Mouse (Mus musculus) lung, embryonic 16.5 days (tissue): ENCODE measurements at regions not wholly inside any gene's neighbourhood (a gene's known extent, or its start where the extent isn't known, plus 50 kb on each side); places are given as distances from the start of the nearest gene placed in this dataset.
"Not testable (repeated sequence)": the region's sequence is repeated elsewhere in the genome, so short reads cannot be mapped to it uniquely, and the experiment has no call there.

ENCODE experiments used
- ATAC-seq: fragments of 200-750 bp; cut with Nextera tagmentation; 2 replicates; pipeline ENCODE4 v1.8.0; 2017; ENCODE audit warnings: low read depth, mild to moderate bottlenecking, moderate library complexity
- H3K27ac ChIP-seq: fragments of 300-500 bp; sonication (generic); 2 replicates; pipeline ENCODE4 v1.5.1; 2014; ENCODE audit warnings: mild to moderate bottlenecking, control low read depth, low read length
- H3K27me3 ChIP-seq: fragments of 300-500 bp; sonication (generic); 2 replicates; pipeline ENCODE4 v1.6.1; 2014; ENCODE audit warnings: low read depth, low read length, mixed read lengths; ENCODE audit not compliant: control insufficient read depth, insufficient read depth
- H3K36me3 ChIP-seq: fragments of 300-500 bp; sonication (generic); 2 replicates; pipeline ENCODE4 v1.6.1; 2014; ENCODE audit warnings: low read length; ENCODE audit not compliant: control insufficient read depth, insufficient read depth
- H3K4me1 ChIP-seq: fragments of 300-500 bp; sonication (generic); replicated peaks from 2 replicates; pipeline ENCODE4 v1.6.1; 2014; ENCODE audit warnings: low read length, mixed read lengths; ENCODE audit not compliant: control insufficient read depth, insufficient read depth
- H3K4me2 ChIP-seq: fragments of 300-500 bp; sonication (generic); 2 replicates; pipeline ENCODE4 v1.6.1; 2014; ENCODE audit warnings: low read depth, low read length, control low read depth
- H3K4me3 ChIP-seq: fragments of 300-500 bp; sonication (generic); 2 replicates; pipeline ENCODE4 v1.5.1; 2014; ENCODE audit warnings: mild to moderate bottlenecking, low read length, control low read depth
- H3K9ac ChIP-seq: fragments of 300-500 bp; sonication (generic); 2 replicates; pipeline ENCODE4 v1.6.1; 2014; ENCODE audit warnings: low read length, control low read depth
- H3K9me3 ChIP-seq: fragments of 300-500 bp; sonication (generic); 2 replicates; pipeline ENCODE4 v1.6.1; 2016; ENCODE audit warnings: low read length; ENCODE audit not compliant: control insufficient read depth
- WGBS: fragments of 180-500 bp; shearing (Covaris S2); extraction: QIAGEN DNeasy Blood & Tissue Kit; methylation state at CpG from one replicate; pipeline ENCODE4 v1.1.7; 2014; 5-methylcytosine and 5-hydroxymethylcytosine counted together

DNA sequence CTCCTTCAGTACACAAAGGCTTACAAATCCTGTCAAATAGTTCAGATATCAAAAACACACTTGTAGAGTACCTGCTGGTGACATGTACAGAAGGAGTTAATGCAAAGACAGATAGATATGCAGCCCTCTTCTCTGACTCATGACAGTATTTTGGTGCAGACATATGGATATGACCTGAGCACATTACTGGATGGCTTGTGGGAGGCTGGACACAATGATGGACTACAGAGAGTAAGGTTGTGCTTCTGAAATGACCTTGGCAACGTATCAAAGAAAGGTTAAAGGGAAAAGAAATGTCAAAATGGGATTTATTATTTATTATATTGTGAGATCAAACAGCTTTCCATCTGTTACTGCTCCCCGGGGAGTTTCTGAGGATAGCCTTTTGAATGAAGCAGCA lies 482.7 kb upstream of the Smim15 start:
- Histone ChIP-seq H3K9me3 (no peaks in the 10 kb centered on the region; the same call in 1 of the 2 replicates), H3K9ac (no peak overlapping the region), H3K27ac (no peak overlapping the region), H3K36me3 (no peaks in the 10 kb centered on the region), H3K27me3 (no peaks in the 10 kb centered on the region), H3K4me3 (no peak overlapping the region), H3K4me1 (no peaks in the 10 kb centered on the region), H3K4me2 (no peak overlapping the region)
- WGBS = 43% methylated on average over 2 of the region's 2 CpGs
- ATAC-seq = no peak

DNA sequence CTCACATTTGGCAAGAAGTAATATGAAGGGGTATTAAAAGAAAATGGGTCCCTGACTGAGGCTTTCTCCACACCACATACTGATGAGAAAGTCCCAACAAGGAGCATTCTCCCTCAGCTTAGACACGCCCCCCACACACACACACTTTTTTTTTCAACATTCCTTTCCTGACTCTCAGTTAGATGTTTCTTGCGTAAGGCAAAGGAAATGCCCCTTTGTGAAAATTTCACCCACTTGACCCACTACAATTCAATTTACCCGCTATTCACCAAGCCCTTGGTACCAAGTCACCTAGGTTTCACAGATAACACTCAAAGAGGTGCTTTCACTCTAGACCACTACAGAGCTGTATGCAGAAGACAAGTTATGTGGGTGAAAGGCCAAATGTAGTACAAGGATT lies 488.3 kb upstream of the Smim15 start:
- Histone ChIP-seq H3K9ac (no peak overlapping the region), H3K4me3 (no peak overlapping the region), H3K27ac (no peak overlapping the region), H3K9me3 (no peaks in the 10 kb centered on the region; the same call in 1 of the 2 replicates), H3K27me3 (no peaks in the 10 kb centered on the region), H3K36me3 (no peaks in the 10 kb centered on the region), H3K4me2 (no peak overlapping the region), H3K4me1 (no peaks in the 10 kb centered on the region)
- WGBS = 37% methylated on average over 3 of the region's 3 CpGs
- ATAC-seq = peak; percentile 71; the same call in 1 of the 2 replicates

DNA sequence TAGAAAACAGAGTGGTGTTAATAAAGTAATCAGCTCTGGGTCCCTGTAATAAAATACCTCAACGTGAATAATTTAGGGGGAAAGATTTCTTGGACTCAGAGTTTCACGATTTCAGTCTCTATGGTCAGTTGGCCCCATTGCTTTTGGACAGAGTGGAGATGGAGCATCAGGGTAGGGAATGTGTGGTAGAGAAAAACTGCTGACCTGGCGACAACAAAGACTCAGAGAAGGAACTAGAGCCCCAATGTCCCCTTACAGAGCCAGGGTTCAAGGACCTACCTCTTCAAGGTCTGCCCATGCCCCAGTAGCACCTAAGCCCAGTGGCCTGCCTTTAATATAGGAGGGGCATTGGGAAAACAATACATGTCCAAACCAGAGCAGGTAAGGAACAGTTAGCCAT lies 490.2 kb upstream of the Smim15 start:
- no peak for ATAC-seq
- no peak overlapping the region for H3K27ac ChIP-seq
- no peak overlapping the region for H3K9ac ChIP-seq
- 78% methylated on average over 3 of the region's 3 CpGs for WGBS
- H3K36me3 ChIP-seq = no peaks in the 10 kb centered on the region
- H3K4me3 ChIP-seq = no peak overlapping the region
- H3K9me3 ChIP-seq = no peaks in the 10 kb centered on the region; the same call in 1 of the 2 replicates
- no peaks in the 10 kb centered on the region for H3K4me1 ChIP-seq
- no peak overlapping the region for H3K4me2 ChIP-seq
- H3K27me3 ChIP-seq = no peaks in the 10 kb centered on the region

DNA sequence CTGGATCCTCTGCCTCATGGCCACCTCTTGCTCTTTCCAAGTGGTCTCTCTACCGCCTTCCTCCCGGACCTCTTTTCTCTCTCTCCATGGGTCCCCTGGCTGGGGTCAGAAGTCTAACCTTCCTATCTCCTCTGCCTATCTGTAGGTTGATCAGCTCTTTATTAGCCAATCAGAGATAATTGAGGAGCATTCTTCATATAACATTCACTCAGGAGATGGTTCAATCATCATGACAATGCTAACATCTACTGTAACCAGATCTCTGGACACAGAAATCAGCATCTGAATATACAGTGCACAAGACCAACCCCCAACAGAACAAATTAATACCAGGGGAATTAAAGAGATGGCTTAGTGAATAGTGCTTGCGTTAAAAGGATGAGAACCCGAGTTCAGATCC lies 492.1 kb upstream of the Smim15 start:
- 89% methylated on average over 4 of the region's 4 CpGs for WGBS
- no peak for ATAC-seq
- Histone ChIP-seq H3K4me2 (no peak overlapping the region), H3K27me3 (no peaks in the 10 kb centered on the region), H3K27ac (no peak overlapping the region), H3K9ac (no peak overlapping the region), H3K4me3 (no peak overlapping the region), H3K36me3 (no peaks in the 10 kb centered on the region), H3K4me1 (no peaks in the 10 kb centered on the region), H3K9me3 (no peaks in the 10 kb centered on the region)

DNA sequence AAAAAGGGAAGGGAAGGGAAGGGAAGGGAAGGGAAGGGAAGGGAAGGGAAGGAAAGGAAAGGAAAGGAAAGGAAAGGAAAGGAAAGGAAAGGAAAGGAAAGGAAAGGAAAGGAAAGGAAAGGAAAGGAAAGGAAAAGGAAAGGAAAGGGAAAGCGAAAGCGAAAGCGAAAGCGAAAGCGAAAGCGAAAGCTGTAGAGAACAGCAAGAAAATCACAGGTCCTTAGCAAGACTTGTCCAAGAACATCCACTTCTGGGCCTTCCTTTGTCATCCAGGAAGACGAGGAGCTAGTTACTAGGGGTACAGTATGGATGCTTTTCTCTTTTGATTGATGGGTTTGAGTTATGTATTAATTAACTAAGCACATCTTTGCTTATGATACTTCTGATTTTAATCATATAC lies 494.3 kb upstream of the Smim15 start:
- H3K4me2 ChIP-seq, H3K4me3 ChIP-seq, H3K27me3 ChIP-seq, H3K36me3 ChIP-seq, H3K27ac ChIP-seq, H3K9ac ChIP-seq, ATAC-seq, H3K4me1 ChIP-seq, H3K9me3 ChIP-seq: not testable (repeated sequence)
- 91% methylated on average over 7 of the region's 7 CpGs for WGBS

DNA sequence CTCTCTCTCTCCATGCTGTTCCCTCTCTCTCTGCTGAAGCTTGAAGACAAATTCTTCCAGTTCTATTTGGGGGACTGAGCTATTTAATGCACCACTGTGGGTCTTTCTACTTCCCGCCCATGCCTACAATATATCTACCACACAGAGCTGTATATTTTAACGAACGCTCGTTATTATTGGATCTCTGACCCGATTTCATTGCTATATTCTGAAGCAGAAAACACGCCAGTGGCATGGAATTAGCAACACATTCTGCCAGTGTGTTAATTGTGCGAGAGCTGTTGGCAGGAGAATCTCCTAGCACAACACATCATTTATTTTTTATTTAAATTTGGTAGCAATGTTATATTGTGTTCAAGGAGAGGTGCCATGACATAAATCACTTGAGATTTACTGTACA lies 497.2 kb upstream of the Smim15 start:
- Histone ChIP-seq H3K9me3 (no peaks in the 10 kb centered on the region), H3K9ac (no peak overlapping the region), H3K27me3 (no peaks in the 10 kb centered on the region), H3K4me1 (no peaks in the 10 kb centered on the region), H3K4me3 (no peak overlapping the region), H3K36me3 (no peaks in the 10 kb centered on the region), H3K4me2 (no peak overlapping the region), H3K27ac (no peak overlapping the region)
- ATAC-seq = no peak
- WGBS = 82% methylated on average over 7 of the region's 7 CpGs

DNA sequence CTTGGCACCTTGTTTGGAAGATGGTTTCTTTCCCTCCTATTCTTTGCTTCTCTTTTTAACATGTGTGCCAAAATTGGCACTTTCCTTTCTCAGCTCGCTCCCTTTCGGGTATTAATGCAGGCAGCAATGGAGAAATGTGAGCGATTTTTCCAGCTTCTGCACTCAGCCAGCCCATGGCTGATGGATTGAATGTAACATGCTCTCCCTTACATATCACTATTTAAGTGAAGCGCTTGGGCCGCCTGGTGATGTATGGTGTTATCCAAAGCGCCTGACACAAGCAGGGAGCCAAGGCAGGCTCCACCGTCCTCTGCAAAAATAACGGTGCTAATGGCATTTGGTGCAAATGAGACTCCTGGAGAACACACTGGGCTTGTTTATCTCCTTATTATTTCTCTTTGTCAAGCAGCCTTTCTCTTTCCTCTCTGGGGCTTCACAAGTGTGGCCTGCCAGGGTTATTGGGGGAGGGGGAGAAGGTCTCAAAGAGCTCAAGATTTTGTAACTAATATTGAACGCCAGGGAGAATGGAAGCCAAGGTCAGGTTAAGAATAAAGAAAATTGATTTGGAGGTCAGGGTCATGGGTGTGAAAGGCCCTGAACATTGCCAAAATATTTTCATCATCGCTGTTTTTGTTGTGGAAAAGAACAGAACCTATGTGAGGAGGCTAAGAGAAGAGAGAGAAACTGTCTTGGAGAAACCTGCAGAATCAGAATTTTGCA lies 497.9 kb upstream of the Smim15 start:
- H3K27ac ChIP-seq = no peak overlapping the region
- no peak overlapping the region for H3K4me3 ChIP-seq
- no peak overlapping the region for H3K9ac ChIP-seq
- no peak overlapping the region for H3K4me2 ChIP-seq
- 47% methylated on average over 10 of the region's 10 CpGs for WGBS
- no peak for ATAC-seq
- no peaks in the 10 kb centered on the region for H3K4me1 ChIP-seq
- no peaks in the 10 kb centered on the region for H3K9me3 ChIP-seq
- no peaks in the 10 kb centered on the region for H3K27me3 ChIP-seq
- H3K36me3 ChIP-seq = no peaks in the 10 kb centered on the region

DNA sequence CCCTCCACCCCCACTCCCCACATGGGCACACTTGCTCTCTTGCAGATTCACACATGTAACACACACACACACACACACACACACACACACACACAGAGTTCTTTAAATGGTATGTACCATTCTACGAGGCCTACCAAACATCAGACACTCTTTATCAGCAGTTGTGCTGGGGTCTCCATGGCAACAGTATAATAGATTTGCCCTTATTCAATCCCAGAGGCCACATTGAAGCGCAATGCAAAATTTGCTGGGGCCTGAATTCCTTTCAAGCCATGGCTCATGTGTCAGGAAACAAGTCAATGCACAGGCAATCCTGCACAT lies 502.7 kb upstream of the Smim15 start:
- H3K27me3 ChIP-seq = no peaks in the 10 kb centered on the region
- no peaks in the 10 kb centered on the region for H3K9me3 ChIP-seq
- no peak overlapping the region for H3K27ac ChIP-seq
- no peak overlapping the region for H3K4me3 ChIP-seq
- H3K4me1 ChIP-seq = no peaks in the 10 kb centered on the region
- peak; percentile 17; the same call in 1 of the 2 replicates for ATAC-seq
- WGBS = 32% methylated on average over 2 of the region's 2 CpGs
- no peak overlapping the region for H3K9ac ChIP-seq
- no peak overlapping the region for H3K4me2 ChIP-seq
- no peaks in the 10 kb centered on the region for H3K36me3 ChIP-seq

DNA sequence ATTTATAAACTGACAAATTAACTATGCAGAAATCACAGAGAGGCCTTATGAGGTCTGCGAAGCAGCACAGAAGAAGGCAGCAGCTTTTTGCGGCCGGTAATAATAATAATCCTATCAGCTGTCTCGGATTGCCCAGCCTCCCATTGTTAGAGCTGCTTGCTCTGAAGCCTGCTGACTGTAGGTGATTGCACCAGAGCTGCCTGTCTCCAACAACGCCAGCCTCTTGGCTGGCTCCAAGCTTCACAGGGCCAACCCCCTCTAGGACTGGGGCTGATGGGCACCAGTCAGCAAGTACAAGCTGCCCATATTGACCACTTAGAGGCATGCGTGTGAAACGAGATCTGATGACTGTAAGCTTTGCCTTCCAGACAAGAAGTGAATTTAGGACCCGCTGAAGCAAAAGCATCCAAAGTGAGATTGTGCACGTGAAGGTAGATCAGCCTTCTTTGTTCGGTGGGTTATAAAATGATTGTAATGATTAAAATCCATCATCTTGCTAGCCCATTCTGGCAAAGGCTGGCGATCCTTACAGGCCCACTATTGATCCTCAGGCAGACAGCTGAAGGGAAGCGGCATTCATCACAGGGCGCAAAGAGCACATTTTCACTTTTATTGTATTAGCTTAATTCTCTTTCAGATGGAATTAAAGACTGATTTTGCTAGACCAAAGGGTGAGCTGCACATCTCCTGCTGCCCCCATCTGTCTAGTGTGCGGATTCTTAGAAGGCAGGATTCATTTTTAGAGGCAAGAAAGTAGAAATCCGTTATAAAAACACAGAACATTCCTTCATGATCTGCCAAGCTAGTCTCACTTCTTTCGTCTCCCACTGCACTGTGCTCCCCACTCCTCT lies 503.2 kb upstream of the Smim15 start:
- Histone ChIP-seq H3K27me3 (no peaks in the 10 kb centered on the region), H3K36me3 (no peaks in the 10 kb centered on the region), H3K4me1 (no peaks in the 10 kb centered on the region), H3K27ac (no peak overlapping the region), H3K9ac (no peak overlapping the region), H3K4me3 (no peak overlapping the region), H3K9me3 (no peaks in the 10 kb centered on the region), H3K4me2 (no peak overlapping the region)
- WGBS = 67% methylated on average over 16 of the region's 16 CpGs
- ATAC-seq = no peak
